Mouse (Mus musculus) kidney, postnatal 25 days (tissue): ENCODE measurements around the gene Trim62.
A peak's percentile ranks its signal among the peaks of the same experiment; 100 is the strongest.

ENCODE experiments used
- DNase-seq, 2 experiments: peaks; one replicate each; pipeline ENCODE4 v3.0.0; 2021; ENCODE audit warnings: mixed read lengths in 2 of 2

Trim62 gene

GRCm38 (mm10) chr4:128883379-128883781 lies at the start of gene Trim62:
TSS of gene Trim62 (plus strand) at chr4:128883580.
- peak; percentile 84 to 92 for DNase-seq

GRCm38 (mm10) chr4:128838202-128838601 lies 45.2 kb upstream of the Trim62 start:
- DNase-seq, result peak in 1 of 2 experiments; percentile 25

- peak; percentile 49 to 82 for DNase-seq
Measured at GRCm38 (mm10) chr4:128839811-128840738, 43.3 kb upstream of the Trim62 start.

GRCm38 (mm10) chr4:128841259-128841658 lies 42.1 kb upstream of the Trim62 start:
- DNase-seq, result peak in 1 of 2 experiments; percentile 39

- DNase-seq, result no peak
Measured at GRCm38 (mm10) chr4:128844566-128844965, 38.8 kb upstream of the Trim62 start.

- DNase-seq, result peak in 1 of 2 experiments; percentile 19
Measured at GRCm38 (mm10) chr4:128845367-128845973, 37.9 kb upstream of the Trim62 start.

GRCm38 (mm10) chr4:128848961-128849360 lies 34.4 kb upstream of the Trim62 start:
- no peak for DNase-seq

- no peak for DNase-seq
Measured at GRCm38 (mm10) chr4:128849686-128850085, 33.7 kb upstream of the Trim62 start.

- DNase-seq, result no peak
Measured at GRCm38 (mm10) chr4:128852266-128852887, 31.0 kb upstream of the Trim62 start.

GRCm38 (mm10) chr4:128853117-128853516 lies 30.3 kb upstream of the Trim62 start:
- no peak for DNase-seq

GRCm38 (mm10) chr4:128855613-128856040 lies 27.8 kb upstream of the Trim62 start:
- peak; percentile 88 to 91 for DNase-seq

- DNase-seq, result no peak
Measured at GRCm38 (mm10) chr4:128857212-128857611, 26.2 kb upstream of the Trim62 start.

GRCm38 (mm10) chr4:128858226-128858625 lies 25.2 kb upstream of the Trim62 start:
- peak; percentile 81 to 87 for DNase-seq

GRCm38 (mm10) chr4:128858878-128859277 lies 24.5 kb upstream of the Trim62 start:
- no peak for DNase-seq

GRCm38 (mm10) chr4:128872992-128873391 lies 10.4 kb upstream of the Trim62 start:
- no peak for DNase-seq

GRCm38 (mm10) chr4:128874062-128874461 lies 9.3 kb upstream of the Trim62 start:
- no peak for DNase-seq

- no peak for DNase-seq
Measured at GRCm38 (mm10) chr4:128875439-128875838, 7.9 kb upstream of the Trim62 start.

- DNase-seq, result no peak
Measured at GRCm38 (mm10) chr4:128877520-128877919, 5.9 kb upstream of the Trim62 start.

GRCm38 (mm10) chr4:128878901-128879491 lies 4.4 kb upstream of the Trim62 start:
- no peak for DNase-seq

- DNase-seq, result peak; percentile 51 to 78
Measured at GRCm38 (mm10) chr4:128883801-128884710, 676 bp downstream of the Trim62 start.

GRCm38 (mm10) chr4:128884711-128885095 lies 1.3 kb downstream of the Trim62 start:
- DNase-seq, result no peak

GRCm38 (mm10) chr4:128885540-128885939 lies 2.2 kb downstream of the Trim62 start:
- no peak for DNase-seq
